Mouse (Mus musculus) bone marrow, adult 2 months (tissue): ENCODE measurements around the gene Cebpz. TPM values are rescaled to one million over a fixed set of nuclear protein-coding genes. Genes with fewer than 3 reads are reported as not detected.

Experiments
- H3K27ac ChIP-seq: fragments of 200-500 bp; 2 replicates; pipeline ENCODE4 v1.5.1; 2012; ENCODE audit warnings: low read depth, mild to moderate bottlenecking, control low read depth, inconsistent platforms, low read length; ENCODE audit not compliant: control insufficient read depth, poor library complexity, insufficient read depth
- H3K4me1 ChIP-seq: fragments of 200-500 bp; 2 replicates; pipeline ENCODE4 v1.6.1; 2011; ENCODE audit warnings: low read length; ENCODE audit not compliant: control insufficient read depth, insufficient read depth
- H3K4me3 ChIP-seq: fragments of 200-500 bp; replicated peaks from 2 replicates; pipeline ENCODE3; 2011; ENCODE audit warnings: mild to moderate bottlenecking, low read depth, low read length, control low read depth; ENCODE audit not compliant: control insufficient read depth
- CTCF ChIP-seq: fragments of 200-500 bp; IDR thresholded peaks from 2 replicates; pipeline ENCODE4 v1.5.1; 2011; ENCODE audit warnings: low read length, control low read depth; ENCODE audit not compliant: control insufficient read depth, insufficient read depth
- POLR2A ChIP-seq: fragments of 200-500 bp; IDR thresholded peaks from 2 replicates; pipeline ENCODE4 v1.6.1; 2011; ENCODE audit warnings: low read depth, mild to moderate bottlenecking, control low read depth, low read length, borderline replicate concordance; ENCODE audit not compliant: control insufficient read depth
- WGBS: fragments of 180-500 bp; shearing (Covaris S2); methylation state at CpG from one replicate; pipeline ENCODE4 v1.1.7; 2018; 5-methylcytosine and 5-hydroxymethylcytosine counted together
- polyA plus RNA-seq: library from polyadenylated mRNA; stranded (reverse); fragments of >200 nt; gene quantifications from 2 replicates; pipeline ENCODE4 v1.2.4, GENCODE M21; 2011; ENCODE audit warnings: low replicate concordance; ENCODE audit not compliant: missing spikeins, insufficient read depth, insufficient read length

Gene Cebpz
- polyA plus RNA-seq, 1 experiment, result 19.6 TPM

DNA sequence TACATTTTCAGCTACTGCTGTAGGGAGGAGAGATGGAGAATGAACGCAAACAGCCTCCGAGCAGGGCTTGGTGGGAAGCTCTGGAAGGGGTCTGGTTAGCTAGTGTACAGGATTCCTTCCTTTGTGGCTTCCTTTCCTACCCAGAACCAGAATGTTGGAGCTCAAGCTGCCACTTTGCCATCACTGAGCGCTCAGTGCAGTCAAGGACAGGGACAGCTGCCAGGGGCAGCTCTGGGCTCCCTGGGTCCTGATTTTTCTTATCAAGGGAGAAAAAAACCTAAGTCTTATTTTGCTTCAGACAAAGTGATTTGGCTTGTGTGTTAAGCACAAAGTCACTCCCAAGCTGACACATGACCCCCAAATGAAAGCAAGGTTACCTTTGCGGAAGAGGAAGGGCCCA, 48.3 kb downstream of the Cebpz start:
- TF ChIP-seq POLR2A (no peak), CTCF (no peak)
- no peak overlapping the region for H3K4me3 ChIP-seq
- 67% methylated on average over 4 of the region's 4 CpGs for WGBS
- no peak overlapping the region for H3K27ac ChIP-seq
- no peaks in the 10 kb centered on the region; the same call in 1 of the 2 replicates for H3K4me1 ChIP-seq

GRCm38 (mm10) chr17:78885286-78886065, 51.4 kb downstream of the Cebpz start:
- no peak for TF ChIP-seq POLR2A
- no peak for TF ChIP-seq CTCF

DNA sequence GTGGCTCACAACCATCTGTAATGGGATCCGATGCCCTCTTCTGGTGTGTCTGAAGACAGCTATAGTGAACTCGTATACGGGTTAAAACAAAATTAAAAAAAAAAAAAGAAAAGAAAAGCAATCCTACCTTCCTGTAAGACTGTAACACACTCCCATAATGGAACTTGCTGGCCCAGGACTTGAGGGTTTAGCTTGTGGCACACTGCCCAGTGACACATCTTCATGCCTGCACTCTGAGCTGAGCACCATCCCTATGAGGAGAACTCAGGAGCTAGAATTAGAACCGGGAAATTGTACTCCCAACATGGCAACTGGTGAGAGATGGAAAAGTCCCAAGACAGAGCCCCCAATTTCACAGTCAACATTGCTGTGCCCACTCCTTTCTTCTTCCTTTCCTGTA, 53.6 kb downstream of the Cebpz start:
- Histone ChIP-seq H3K4me3 (no peak overlapping the region), H3K4me1 (no peaks in the 10 kb centered on the region; the same call in 1 of the 2 replicates), H3K27ac (no peak overlapping the region)
- no peak for TF ChIP-seq CTCF
- TF ChIP-seq POLR2A, result no peak
- WGBS, result 85% methylated on average over 4 of the region's 4 CpGs

More at GRCm38 (mm10) chr17:78885286-78886065, 51.4 kb downstream of the Cebpz start:
- WGBS, result 82% methylated on average over 5 of the region's 5 CpGs
- Histone ChIP-seq H3K4me3 (no peak overlapping the region), H3K4me1 (no peaks in the 10 kb centered on the region; the same call in 1 of the 2 replicates), H3K27ac (no peak overlapping the region)

GRCm38 (mm10) chr17:78882401-78883112, 54.3 kb downstream of the Cebpz start, which contains the start of gene Eif2ak2:
TSS of gene Eif2ak2 (minus strand) at chr17:78882573.
- no peaks in the 10 kb centered on the region; the same call in 1 of the 2 replicates for H3K4me1 ChIP-seq
- peak within 1 kb of the TSS; percentile 18 for H3K27ac ChIP-seq
- H3K4me3 ChIP-seq, result peak within 1 kb of the TSS; percentile 77
- under 1% methylated on average over 28 of the region's 28 CpGs for WGBS
- TF ChIP-seq POLR2A (peak; percentile 74; the same call in 1 of the 2 replicates), CTCF (no peak)

DNA sequence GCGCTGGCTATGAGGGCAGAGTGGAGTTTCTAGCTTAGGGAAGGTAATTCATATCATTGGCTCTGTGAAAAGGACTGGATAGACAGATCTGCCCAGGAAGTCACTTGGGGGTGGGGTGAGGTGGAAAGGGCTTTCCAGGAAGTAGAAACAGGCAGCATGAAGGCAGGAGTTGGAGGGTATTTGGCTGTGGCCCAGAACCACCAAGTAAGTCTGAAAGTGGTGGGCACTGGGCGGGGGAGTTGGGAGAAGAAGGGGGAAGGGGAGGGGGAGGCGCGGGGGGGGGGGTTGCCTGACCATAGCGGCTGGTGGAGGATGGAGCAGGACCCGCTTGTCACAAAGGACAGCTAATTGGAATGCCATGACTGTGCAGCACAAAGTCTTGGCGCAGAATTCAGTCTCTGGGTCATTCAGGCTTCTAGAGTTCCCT, 55.0 kb downstream of the Cebpz start:
- WGBS, result 1% methylated on average over 6 of the region's 7 CpGs
- Histone ChIP-seq H3K4me3 (peak overlapping the region; percentile 77), H3K27ac (no peak overlapping the region), H3K4me1 (no peaks in the 10 kb centered on the region; the same call in 1 of the 2 replicates)
- TF ChIP-seq POLR2A (no peak), CTCF (no peak)

DNA sequence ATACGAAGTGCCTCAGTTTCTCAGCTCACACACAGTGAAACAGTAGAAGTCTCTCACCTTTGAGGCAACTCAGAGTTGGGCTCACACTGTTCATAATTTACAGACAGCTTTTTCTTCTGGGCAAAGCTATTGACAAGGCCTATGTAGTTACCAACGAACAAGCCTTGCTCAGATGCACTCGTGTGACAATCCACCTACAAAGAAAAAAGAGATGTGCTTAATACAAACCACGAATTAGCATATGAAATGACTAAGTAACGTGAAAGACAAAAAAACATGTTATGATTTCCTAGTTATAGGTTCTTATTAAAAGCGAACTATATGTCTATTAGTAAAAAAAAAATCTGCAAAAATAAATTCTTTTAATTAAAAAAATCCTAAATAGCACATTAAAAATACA, 63.0 kb downstream of the Cebpz start:
- Histone ChIP-seq H3K4me3 (no peak overlapping the region), H3K4me1 (no peaks in the 10 kb centered on the region), H3K27ac (no peak overlapping the region)
- TF ChIP-seq POLR2A (no peak), CTCF (no peak)
- 88% methylated on average over 6 of the region's 6 CpGs for WGBS

Other genes with a start within 250 kb of the Cebpz start
- gene Strn, start 199.9 kb downstream of the Cebpz start, polyA plus RNA-seq, result 3.3 and 8.5 TPM in 2 replicates
- 2.5 and 5.1 TPM in 2 replicates for gene Heatr5b, start 101.7 kb downstream of the Cebpz start, polyA plus RNA-seq
- gene Gpatch11, start 101.5 kb downstream of the Cebpz start, polyA plus RNA-seq, result 17.3 and 34.1 TPM in 2 replicates
- 13.2 and 13.5 TPM in 2 replicates for gene Eif2ak2, start 54.5 kb downstream of the Cebpz start, polyA plus RNA-seq
- gene Sult6b1, start 30.1 kb downstream of the Cebpz start, polyA plus RNA-seq, result not detected in 2 replicates
- gene Cebpzos, start 20.6 kb downstream of the Cebpz start, polyA plus RNA-seq, result 4.4 and 16.4 TPM in 2 replicates
- 20.7 and 27.7 TPM in 2 replicates for gene Ndufaf7, start 70 bp upstream of the Cebpz start, polyA plus RNA-seq
- 6.5 and 10.7 TPM in 2 replicates for gene Prkd3, start 83.8 kb upstream of the Cebpz start, polyA plus RNA-seq
- 0.63 and 1.7 TPM in 2 replicates for gene Qpct, start 114.8 kb upstream of the Cebpz start, polyA plus RNA-seq